Mouse (Mus musculus) layer of hippocampus, adult 9-10 months (tissue): ENCODE results near the gene Sel1l3.

Experiments
- DNase-seq: peaks from one replicate; pipeline ENCODE4 v3.0.0; 2022; ENCODE audit warnings: low spot score

The Sel1l3 gene

DNA sequence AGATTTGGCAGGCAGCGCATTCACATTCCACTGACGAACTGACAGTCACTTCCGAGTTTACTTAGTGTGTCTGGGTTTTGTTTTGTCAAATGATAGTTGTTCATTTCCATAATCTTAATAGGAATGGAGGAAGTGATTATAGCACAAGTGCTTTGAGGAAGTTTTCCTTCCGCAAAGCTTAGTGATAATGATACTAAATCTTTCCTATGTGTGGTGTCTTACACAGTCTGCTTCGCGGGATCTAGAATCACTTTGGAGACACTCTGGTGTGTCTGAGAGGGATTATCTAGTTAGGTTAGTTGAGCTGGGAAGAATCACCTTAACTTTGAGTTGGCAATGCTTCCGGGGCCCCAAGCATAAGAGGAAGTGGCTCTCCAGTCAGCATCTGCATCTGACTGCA is 126.3 kb downstream of the Sel1l3 start:
- DNase-seq, result no peak

- no peak for DNase-seq
Observed at GRCm38 (mm10) chr5:53078453-53078852, 135.3 kb downstream of the Sel1l3 start.

DNA sequence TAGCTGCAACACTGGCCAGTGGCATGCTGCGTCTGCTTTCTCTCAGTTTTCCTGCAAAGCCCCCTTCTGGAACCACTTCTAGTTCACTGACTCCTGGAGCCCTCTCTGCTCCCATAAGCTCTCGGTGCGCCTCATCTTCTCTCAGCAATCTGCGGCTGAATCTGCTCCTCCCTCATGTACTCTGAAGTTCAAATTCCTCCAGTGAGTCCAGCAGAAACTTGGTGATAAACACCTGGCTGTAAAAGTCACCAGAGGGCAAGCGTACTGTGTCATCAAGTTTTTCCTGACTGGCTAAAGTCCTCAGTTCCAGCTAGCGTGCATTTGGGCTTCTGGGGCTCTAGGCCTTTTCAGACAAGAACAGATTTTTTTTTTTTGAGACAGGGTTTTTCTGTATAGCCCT is 139.2 kb downstream of the Sel1l3 start:
- DNase-seq, result no peak

DNA sequence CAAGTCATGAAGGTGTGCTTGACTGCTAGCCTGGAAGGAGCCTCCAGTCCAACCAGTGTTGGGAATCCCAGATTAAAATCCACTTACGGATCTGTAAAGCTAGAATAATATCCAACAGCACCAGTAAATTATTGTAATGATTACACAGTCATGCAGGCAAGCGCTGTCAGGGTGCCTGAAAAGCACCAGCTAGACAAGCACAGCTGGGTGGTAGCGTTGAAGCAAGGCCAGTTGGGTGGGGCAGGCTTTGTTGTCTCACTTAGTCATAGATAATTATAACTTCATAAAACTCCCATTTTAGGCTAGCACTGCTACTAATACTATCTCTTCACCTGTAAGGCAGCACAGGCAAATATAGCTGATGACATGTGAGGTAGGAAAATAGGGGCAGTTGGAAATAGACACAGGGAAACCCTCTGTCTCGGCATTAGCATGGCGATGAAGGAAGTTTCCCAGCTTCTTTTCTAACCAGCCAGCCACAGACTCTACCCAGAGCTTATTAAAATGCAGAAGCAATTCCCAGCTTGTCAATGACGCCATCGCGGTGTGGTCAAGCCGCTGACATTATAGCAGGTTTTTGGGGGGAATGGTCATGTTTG is 152.1 kb downstream of the Sel1l3 start:
- DNase-seq, result no peak
